Mouse (Mus musculus) ES-E14 (cell line): ENCODE results near the gene Nat8f2.

Source experiments
- CHD2 ChIP-seq: IDR thresholded peaks from 2 replicates; pipeline ENCODE4 v1.6.1; 2014; ENCODE audit warnings: mild to moderate bottlenecking, low read depth, low read length, inconsistent platforms
- HCFC1 ChIP-seq: IDR thresholded peaks from 2 replicates; pipeline ENCODE4 v1.6.1; 2012; ENCODE audit warnings: low read length, inconsistent platforms, borderline replicate concordance; ENCODE audit not compliant: insufficient read depth
- MAFK ChIP-seq: IDR thresholded peaks from 2 replicates; pipeline ENCODE4 v1.6.1; 2014; ENCODE audit warnings: mild to moderate bottlenecking, low read depth, low read length, inconsistent platforms; ENCODE audit not compliant: insufficient read depth
- ZC3H11A ChIP-seq: IDR thresholded peaks from 2 replicates; pipeline ENCODE4 v1.6.1; 2012; ENCODE audit warnings: low read depth, mild to moderate bottlenecking, inconsistent platforms, low read length, borderline replicate concordance
- ZNF384 ChIP-seq: IDR thresholded peaks from 2 replicates; pipeline ENCODE4 v1.6.1; 2012; ENCODE audit warnings: low read depth, low read length, inconsistent platforms

GRCm38 (mm10) chr6:85846921-85847320 is 22.0 kb downstream of the Nat8f2 start:
- TF ChIP-seq HCFC1 (no peak), CHD2 (no peak), ZC3H11A (no peak), MAFK (no peak), ZNF384 (no peak)
